Mouse (Mus musculus) myocyte (in vitro differentiated cells): ENCODE results near the gene Gm20671.
A peak's percentile ranks its signal among the peaks of the same experiment; 100 is the strongest.

Experiments used
- CEBPB ChIP-seq: IDR thresholded peaks from 2 replicates; pipeline ENCODE4 v1.6.1; 2011; ENCODE audit warnings: mild to moderate bottlenecking, moderate library complexity; ENCODE audit not compliant: poor library complexity, insufficient read depth, severe bottlenecking
- E2F4 ChIP-seq: IDR thresholded peaks from one replicate; pipeline ENCODE4 v1.6.1; 2011; ENCODE audit warnings: mild to moderate bottlenecking, control low read depth, moderate library complexity; ENCODE audit not compliant: insufficient read depth
- MAX ChIP-seq: IDR thresholded peaks from one replicate; pipeline ENCODE4 v1.6.1; 2011; ENCODE audit warnings: low read depth, mild to moderate bottlenecking, control low read depth
- MYOD1 ChIP-seq, 3 experiments: IDR thresholded peaks; one replicate each; pipeline ENCODE4 v1.6.1; 2011; ENCODE audit warnings: control low read depth in 2 of 3, low read depth in 2 of 3, mild to moderate bottlenecking in 2 of 3, moderate library complexity in 1 of 3; ENCODE audit not compliant: insufficient read length in 2 of 3, control insufficient read depth in 1 of 3
- POLR2A ChIP-seq: IDR thresholded peaks from one replicate; pipeline ENCODE4 v1.6.1; 2011; ENCODE audit warnings: low read depth, mild to moderate bottlenecking, control low read depth, moderate library complexity; ENCODE audit not compliant: insufficient read length
- POLR2AphosphoS2 ChIP-seq: IDR thresholded peaks from one replicate; pipeline ENCODE4 v1.6.1; 2011; ENCODE audit warnings: low read depth, control low read depth; ENCODE audit not compliant: insufficient read length
- TCF12 ChIP-seq: IDR thresholded peaks from one replicate; pipeline ENCODE4 v1.6.1; 2011; ENCODE audit warnings: mild to moderate bottlenecking, control low read depth; ENCODE audit not compliant: poor library complexity, insufficient read depth, severe bottlenecking
- USF1 ChIP-seq: IDR thresholded peaks from one replicate; pipeline ENCODE4 v1.6.1; 2011; ENCODE audit warnings: low read depth, mild to moderate bottlenecking, control low read depth, moderate library complexity

GRCm38 (mm10) chr5:32830054-32830453 lies 3.1 kb upstream of the Gm20671 start:
- no peak for TF ChIP-seq POLR2AphosphoS2
- no peak for TF ChIP-seq POLR2A
- no peak for TF ChIP-seq E2F4
- no peak for TF ChIP-seq TCF12
- no peak for TF ChIP-seq USF1
- no peak for TF ChIP-seq MAX
- TF ChIP-seq MYOD1 (IDR thresholded peaks at IDR 0.05; ENCODE audit: control insufficient read depth in 1 of 3, insufficient read length in 2 of 3, low read depth in 2 of 3): peak; percentile 41 to 70 (median 69)
- TF ChIP-seq CEBPB: no peak
